Mouse (Mus musculus): ENCODE data around the gene Ubtd1. TPM values are rescaled to one million over a fixed set of nuclear protein-coding genes. Genes with fewer than 3 reads are reported as not detected.

Ubtd1 gene
- total and polyA plus RNA-seq, 3 experiments, result 9.1 to 15.5 TPM; not detected in 1

DNA sequence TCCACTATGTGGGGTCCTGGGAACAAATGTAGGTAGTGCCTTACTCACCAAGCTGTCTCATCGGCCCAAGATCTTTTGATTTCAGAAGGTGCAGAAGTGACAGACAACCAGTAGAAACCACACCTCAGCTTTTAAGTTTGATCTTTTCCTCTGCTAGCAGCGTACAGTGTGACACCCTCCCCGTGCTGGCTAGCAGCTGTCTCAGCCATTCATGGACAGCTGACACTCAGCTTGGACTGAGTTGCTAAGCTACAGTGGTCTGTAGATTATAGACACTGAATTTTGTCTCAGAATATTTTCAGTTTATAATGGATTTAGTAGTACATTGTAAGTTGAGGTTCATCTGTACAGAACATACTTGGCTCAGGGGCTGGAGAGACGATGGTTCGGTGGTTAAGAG is 49.5 kb downstream of the Ubtd1 start:
- no peak overlapping the region for H3K27ac ChIP-seq (ENCODE audit: control insufficient read depth, low read depth, low read length)
- no peak for DNase-seq (ENCODE audit: low read depth, low spot score)
- no peak overlapping the region for H3K4me3 ChIP-seq (ENCODE audit: control insufficient read depth in 1 of 2, insufficient read depth in 1 of 2, low read depth in 2 of 2, low read length in 2 of 2)
- no peaks in the 10 kb centered on the region for H3K79me2 ChIP-seq (ENCODE audit: control insufficient read depth, insufficient read depth, low read length, poor library complexity)
- H3K36me3 ChIP-seq (ENCODE audit: control insufficient read depth in 1 of 2, insufficient read depth in 2 of 2, low read length in 2 of 2), result no peaks in the 10 kb centered on the region
- H3K27me3 ChIP-seq (ENCODE audit: control insufficient read depth in 1 of 2, insufficient read depth in 2 of 2, low read length in 2 of 2), result no peaks in the 10 kb centered on the region
- TF ChIP-seq EP300 (IDR thresholded peaks at IDR 0.05; ENCODE audit: low read depth in 1 of 2, low read length in 2 of 2) (no peak), TAL1 (IDR thresholded peaks at IDR 0.05; ENCODE audit: low read length) (no peak), MEF2A (IDR thresholded peaks at IDR 0.05; ENCODE audit: extremely low read depth, insufficient replicate concordance, low read depth, low read length, poor library complexity, severe bottlenecking) (no peak), ELF1 (IDR thresholded peaks at IDR 0.05; ENCODE audit: low read depth, low read length) (no peak), POLR2A (IDR thresholded peaks at IDR 0.05; ENCODE audit: control insufficient read depth in 1 of 2, insufficient read depth in 1 of 2, low read depth in 1 of 2, low read length in 2 of 2, poor library complexity in 1 of 2) (no peak), CHD2 (IDR thresholded peaks at IDR 0.05; ENCODE audit: low read length) (no peak), NELFE (IDR thresholded peaks at IDR 0.05; ENCODE audit: low read depth, low read length) (no peak), ZNF384 (IDR thresholded peaks at IDR 0.05; ENCODE audit: low read depth, low read length) (no peak), USF2 (IDR thresholded peaks at IDR 0.05; ENCODE audit: borderline replicate concordance in 1 of 2, insufficient read depth in 1 of 2, low read depth in 1 of 2, low read length in 2 of 2) (no peak), RCOR1 (IDR thresholded peaks at IDR 0.05; ENCODE audit: low read depth, low read length) (no peak), TBP (IDR thresholded peaks at IDR 0.05; ENCODE audit: low read depth, low read length) (no peak), POLR2AphosphoS2 (IDR thresholded peaks at IDR 0.05; ENCODE audit: low read length) (no peak), MYB (IDR thresholded peaks at IDR 0.05; ENCODE audit: low read depth, low read length) (no peak), GATA1 (IDR thresholded peaks at IDR 0.05; ENCODE audit: low read depth, low read length) (no peak), SIN3A (IDR thresholded peaks at IDR 0.05; ENCODE audit: low read length) (no peak), JUND (IDR thresholded peaks at IDR 0.05; ENCODE audit: low read depth, low read length) (no peak), MAFK (IDR thresholded peaks at IDR 0.05; ENCODE audit: borderline replicate concordance, low read depth, low read length) (no peak), UBTF (IDR thresholded peaks at IDR 0.05; ENCODE audit: borderline replicate concordance, insufficient read depth, low read depth, low read length) (no peak)
- no peaks in the 10 kb centered on the region for H3K9me3 ChIP-seq (replicated peaks; ENCODE audit: insufficient read depth, low read length)
- peaks cover 0 to 7% of the 10 kb centered on the region in 2 experiments; a peak in 3 of 4 replicates for H3K4me1 ChIP-seq (ENCODE audit: control insufficient read depth in 1 of 2, insufficient read depth in 2 of 2, low read length in 2 of 2)
- H3K9ac ChIP-seq (ENCODE audit: control insufficient read depth, low read depth, low read length, poor library complexity, severe bottlenecking), result no peak overlapping the region

DNA sequence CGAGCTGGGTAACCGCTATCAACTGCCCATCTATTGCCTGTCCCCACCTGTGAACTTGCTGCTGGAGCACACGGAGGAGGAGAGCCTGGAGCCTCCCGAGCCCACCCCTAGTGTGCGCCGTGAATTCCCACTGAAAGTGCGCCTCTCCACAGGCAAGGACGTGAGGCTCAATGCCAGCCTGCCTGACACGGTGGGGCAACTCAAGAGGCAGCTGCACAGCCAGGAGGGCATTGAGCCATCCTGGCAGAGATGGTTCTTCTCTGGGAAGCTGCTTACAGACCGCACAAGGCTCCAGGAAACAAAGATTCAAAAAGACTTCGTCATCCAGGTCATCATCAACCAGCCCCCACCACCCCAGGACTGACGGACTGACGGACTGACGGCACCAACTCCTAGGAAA is 52.0 kb downstream of the Ubtd1 start:
- Histone ChIP-seq H3K36me3 (ENCODE audit: control insufficient read depth in 1 of 2, insufficient read depth in 2 of 2, low read length in 2 of 2) (no peaks in the 10 kb centered on the region), H3K4me1 (ENCODE audit: control insufficient read depth in 1 of 2, insufficient read depth in 2 of 2, low read length in 2 of 2) (peaks cover 0 to 7% of the 10 kb centered on the region in 2 experiments; a peak in 3 of 4 replicates), H3K9me3 (replicated peaks; ENCODE audit: insufficient read depth, low read length) (no peaks in the 10 kb centered on the region), H3K27ac (ENCODE audit: control insufficient read depth, low read depth, low read length) (no peak overlapping the region), H3K79me2 (ENCODE audit: control insufficient read depth, insufficient read depth, low read length, poor library complexity) (no peaks in the 10 kb centered on the region), H3K27me3 (ENCODE audit: control insufficient read depth in 1 of 2, insufficient read depth in 2 of 2, low read length in 2 of 2) (no peaks in the 10 kb centered on the region; a peak in 1 of 4 replicates), H3K9ac (ENCODE audit: control insufficient read depth, low read depth, low read length, poor library complexity, severe bottlenecking) (no peak overlapping the region), H3K4me3 (ENCODE audit: control insufficient read depth in 1 of 2, insufficient read depth in 1 of 2, low read depth in 2 of 2, low read length in 2 of 2) (no peak overlapping the region)
- no peak for DNase-seq (ENCODE audit: low read depth, low spot score)
- TF ChIP-seq SMC3 (IDR thresholded peaks at IDR 0.05; ENCODE audit: low read depth, low read length) (no peak), USF1 (IDR thresholded peaks at IDR 0.05; ENCODE audit: low read depth, low read length) (no peak), GATA1 (IDR thresholded peaks at IDR 0.05; ENCODE audit: low read depth, low read length) (no peak), MAZ (IDR thresholded peaks at IDR 0.05; ENCODE audit: low read depth, low read length) (no peak), RAD21 (IDR thresholded peaks at IDR 0.05; ENCODE audit: low read depth, low read length) (no peak), ZC3H11A (IDR thresholded peaks at IDR 0.05; ENCODE audit: low read depth, low read length) (no peak), NRF1 (IDR thresholded peaks at IDR 0.05; ENCODE audit: insufficient read depth, low read depth, low read length, poor library complexity, severe bottlenecking) (no peak), CHD1 (IDR thresholded peaks at IDR 0.05; ENCODE audit: low read depth, low read length) (no peak), NELFE (IDR thresholded peaks at IDR 0.05; ENCODE audit: low read depth, low read length) (no peak), TBP (IDR thresholded peaks at IDR 0.05; ENCODE audit: low read depth, low read length) (no peak), EP300 (IDR thresholded peaks at IDR 0.05; ENCODE audit: low read depth in 1 of 2, low read length in 2 of 2) (no peak), E2F4 (IDR thresholded peaks at IDR 0.05; ENCODE audit: borderline replicate concordance, low read depth, low read length) (no peak), TAL1 (IDR thresholded peaks at IDR 0.05; ENCODE audit: low read length) (no peak), MEF2A (IDR thresholded peaks at IDR 0.05; ENCODE audit: extremely low read depth, insufficient replicate concordance, low read depth, low read length, poor library complexity, severe bottlenecking) (no peak), BHLHE40 (IDR thresholded peaks at IDR 0.05; ENCODE audit: borderline replicate concordance, low read depth, low read length) (no peak), POLR2AphosphoS2 (IDR thresholded peaks at IDR 0.05; ENCODE audit: low read length) (no peak), TCF12 (IDR thresholded peaks at IDR 0.05; ENCODE audit: low read depth, low read length) (no peak), GABPA (IDR thresholded peaks at IDR 0.05; ENCODE audit: low read depth, low read length) (no peak)
